Mouse (Mus musculus): ENCODE measurements around the gene Acot6.

- TF ChIP-seq GATA1 (IDR thresholded peaks at IDR 0.05; ENCODE audit: borderline replicate concordance, low read length) (no peak), FLI1 (IDR thresholded peaks at IDR 0.05; ENCODE audit: low read length) (no peak)
These were observed 37.2 kb upstream of the Acot6 start for GRCm38 (mm10) chr12:84063228-84063627.

Data from megakaryocyte, embryonic 14.5 days (primary cell).